Mouse (Mus musculus) Patski (cell line): ENCODE data around the gene Mat2a. TPM values are rescaled to one million over a fixed set of nuclear protein-coding genes. Genes with fewer than 3 reads are reported as not detected.
"Not testable (repeated sequence)": the region's sequence is repeated elsewhere in the genome, so short reads cannot be mapped to it uniquely, and the experiment has no call there.

Experiments used
- ATAC-seq: fragments of 100-300 bp; one replicate; pipeline ENCODE4 v1.8.0; 2021
- CTCF ChIA-PET: fragments of 350-600 bp; sonication (Branson Sonifier 250); formaldehyde crosslinking; loops from one replicate; lab custom pipeline; 2022; ENCODE audit warnings: inconsistent platforms; lab: Charles Lee
- POLR2A ChIA-PET: fragments of 350-600 bp; sonication (Branson Sonifier 250); formaldehyde crosslinking; loops from one replicate; lab custom pipeline; 2022; ENCODE audit warnings: antibody characterized with exemption, inconsistent platforms; lab: Charles Lee
- DNase-seq: peaks from one replicate; pipeline ENCODE4 v3.0.0-alpha.2; 2011; ENCODE audit warnings: low read depth, low spot score
- H3K27me3 ChIP-seq: fragments of 371-371 bp; one replicate; pipeline ENCODE4 v1.5.1; 2021
- CTCF ChIP-seq: fragments of 100-300 bp; IDR thresholded peaks from one replicate; pipeline ENCODE4 v1.5.1; 2021
- in situ Hi-C: fragments of 300-500 bp; cut with MboI; formaldehyde crosslinking; loops from 3 replicates; pipeline ENCODE4 v1.11.1; 2018; ENCODE audit warnings: low pct_unique_long_range_greater_than_20kb, mixed read lengths
- polyA plus RNA-seq: library from polyadenylated mRNA; unstranded; gene quantifications from one replicate; pipeline ENCODE4 v1.2.3, GENCODE M21; 2021

Gene Mat2a
- polyA plus RNA-seq, 1 experiment from 2014 or later: 181 TPM

- ChIA-PET POLR2A (interaction anchor here (1.0 kb wide), 1 partner anchor 12 kb away, joined by 3 read pairs; no protein-coding TSS in a partner anchor), CTCF (interaction anchor here (1.3 kb wide), 1 partner anchor 10 kb away, joined by 3 read pairs; no protein-coding TSS in a partner anchor)
- no peak for DNase-seq
- no peak for ATAC-seq
- no peaks in the 10 kb centered on the region for H3K27me3 ChIP-seq
- in situ Hi-C loops: no loop called here
- TF ChIP-seq CTCF: no peak
These were observed 17.2 kb upstream of the Mat2a start for GRCm38 (mm10) chr6:72456567-72456966.

GRCm38 (mm10) chr6:72454833-72455373, 15.5 kb upstream of the Mat2a start:
- H3K27me3 ChIP-seq: no peaks in the 10 kb centered on the region
- DNase-seq (no peak), ATAC-seq (no peak)
- TF ChIP-seq CTCF: no peak
- CTCF ChIA-PET: interaction anchor here (1.2 to 1.8 kb wide), 4 partner anchors 9 to 77 kb away, joined by 3 to 4 read pairs (median 3); no protein-coding TSS in a partner anchor
- POLR2A ChIA-PET: interaction anchor here (0.5 kb wide), 1 partner anchor 8 kb away, joined by 3 read pairs; no protein-coding TSS in a partner anchor
- in situ Hi-C loops: no loop called here

GRCm38 (mm10) chr6:72454072-72454746, 14.9 kb upstream of the Mat2a start:
- no peak for TF ChIP-seq CTCF
- ATAC-seq (no peak), DNase-seq (no peak)
- in situ Hi-C loops: no loop called here
- ChIA-PET CTCF (interaction anchor here (1.2 to 1.8 kb wide), 5 partner anchors 10 to 78 kb away, joined by 3 to 4 read pairs (median 3); partner anchors contain the start of gene Mat2a), POLR2A (no interaction called here)
- no peaks in the 10 kb centered on the region for H3K27me3 ChIP-seq

GRCm38 (mm10) chr6:72453578-72453977, 14.2 kb upstream of the Mat2a start:
- in situ Hi-C loops: no loop called here
- no peak for ATAC-seq

GRCm38 (mm10) chr6:72452329-72452728, 13.0 kb upstream of the Mat2a start:
- no peak for DNase-seq
- in situ Hi-C loops: no loop called here
- no peak for TF ChIP-seq CTCF
- ATAC-seq: no peak
- POLR2A ChIA-PET: interaction anchor here (0.7 kb wide), 1 partner anchor 13 kb away, joined by 3 read pairs; the partner anchor contains the start of gene Mat2a
- H3K27me3 ChIP-seq: no peaks in the 10 kb centered on the region
- CTCF ChIA-PET: no interaction called here

More at GRCm38 (mm10) chr6:72453578-72453977, 14.2 kb upstream of the Mat2a start:
- CTCF ChIA-PET: interaction anchor here (1.4 to 1.8 kb wide), 2 partner anchors 10 to 14 kb away, joined by 3 to 4 read pairs; partner anchors contain the start of gene Mat2a
- POLR2A ChIA-PET: no interaction called here
- TF ChIP-seq CTCF: no peak
- no peak for DNase-seq
- H3K27me3 ChIP-seq: no peaks in the 10 kb centered on the region

- in situ Hi-C loops, DNase-seq, ATAC-seq, H3K27me3 ChIP-seq, CTCF ChIA-PET: not testable (repeated sequence)
- POLR2A ChIA-PET: interaction anchor here (0.7 kb wide), 1 partner anchor 12 kb away, joined by 3 read pairs; the partner anchor contains the start of gene Mat2a
These were observed 12.4 kb upstream of the Mat2a start for GRCm38 (mm10) chr6:72451778-72452177.

- ChIA-PET POLR2A (interaction anchor here (0.7 kb wide), 1 partner anchor 131 kb away, joined by 5 read pairs; no protein-coding TSS in a partner anchor), CTCF (interaction anchor here (1.2 kb wide), 1 partner anchor 11 kb away, joined by 3 read pairs; no protein-coding TSS in a partner anchor)
- DNase-seq (no peak), ATAC-seq (no peak)
- no peaks in the 10 kb centered on the region for H3K27me3 ChIP-seq
- TF ChIP-seq CTCF: no peak
- in situ Hi-C loops: no loop called here
These were observed 8.1 kb upstream of the Mat2a start for GRCm38 (mm10) chr6:72447487-72447886.

GRCm38 (mm10) chr6:72445011-72445410, 5.7 kb upstream of the Mat2a start:
- ATAC-seq (no peak), DNase-seq (no peak)
- POLR2A ChIA-PET: no interaction called here
- H3K27me3 ChIP-seq: no peaks in the 10 kb centered on the region
- TF ChIP-seq CTCF: no peak
- CTCF ChIA-PET: interaction anchor here (1.1 kb wide), 1 partner anchor 26 kb away, joined by 3 read pairs; no protein-coding TSS in a partner anchor
- in situ Hi-C loops: no loop called here

GRCm38 (mm10) chr6:72442921-72443604, 3.7 kb upstream of the Mat2a start:
- ATAC-seq: no peak
- in situ Hi-C loops: no loop called here
- no peaks in the 10 kb centered on the region for H3K27me3 ChIP-seq
- POLR2A ChIA-PET: no interaction called here
- DNase-seq: no peak
- TF ChIP-seq CTCF: no peak
- CTCF ChIA-PET: interaction anchor here (1.2 to 1.5 kb wide), 2 partner anchors 11 to 68 kb away, joined by 3 to 4 read pairs; no protein-coding TSS in a partner anchor
